Mouse (Mus musculus): ENCODE data around the gene Arnt2. TPM values are rescaled to one million over a fixed set of nuclear protein-coding genes. Genes with fewer than 3 reads are reported as not detected.

Gene Arnt2
- polyA plus RNA-seq, 1 experiment from 2014 or later = 40.9 TPM

DNA sequence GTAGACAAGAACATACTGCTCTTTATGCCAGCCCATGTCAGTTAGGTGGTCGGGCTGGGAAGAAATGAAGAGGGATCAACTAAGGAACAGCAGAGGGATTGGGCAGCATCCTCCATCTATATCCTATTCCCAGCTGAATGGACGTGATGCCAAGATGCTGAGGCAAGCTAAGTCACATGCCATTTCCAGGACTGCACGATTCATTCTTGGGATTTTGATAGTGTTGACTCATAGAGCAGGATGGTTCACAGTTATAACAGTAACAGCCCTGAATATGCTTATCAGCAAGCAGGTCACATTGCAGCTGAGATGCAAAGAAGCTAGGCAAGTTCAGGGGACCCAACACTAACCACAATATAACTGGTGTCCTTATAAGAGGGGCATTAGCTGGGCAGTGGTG, 76.0 kb downstream of the Arnt2 start:
- Histone ChIP-seq H3K4me1 (replicated peaks; ENCODE audit: control insufficient read depth, insufficient read depth, low read length) (peaks cover 2% of the 10 kb centered on the region; the same call in 1 of the 2 replicates), H3K27me3 (ENCODE audit: control insufficient read depth, insufficient read depth, low read length) (no peaks in the 10 kb centered on the region), H3K36me3 (ENCODE audit: control insufficient read depth, insufficient read depth, low read length) (no peaks in the 10 kb centered on the region), H3K9me3 (ENCODE audit: control insufficient read depth, low read length) (no peaks in the 10 kb centered on the region), H3K4me3 (ENCODE audit: low read depth, low read length) (no peak overlapping the region), H3K27ac (ENCODE audit: low read depth, low read length) (no peak overlapping the region), H3K4me2 (ENCODE audit: low read depth, low read length, severe bottlenecking) (no peak overlapping the region), H3K9ac (ENCODE audit: low read length) (no peak overlapping the region)
- peak; percentile 5 for DNase-seq (ENCODE audit: low spot score)
- ATAC-seq (replicated peaks; ENCODE audit: low FRiP score) = no peak
- WGBS = 90% methylated on average over 3 of the region's 3 CpGs

GRCm38 (mm10) chr7:84332295-84333168, 77.4 kb downstream of the Arnt2 start:
- H3K9ac ChIP-seq (ENCODE audit: low read length) = no peak overlapping the region
- no peak overlapping the region for H3K4me3 ChIP-seq (ENCODE audit: low read depth, low read length)
- H3K9me3 ChIP-seq (ENCODE audit: control insufficient read depth, low read length) = no peaks in the 10 kb centered on the region
- no peaks in the 10 kb centered on the region for H3K36me3 ChIP-seq (ENCODE audit: control insufficient read depth, insufficient read depth, low read length)
- no peaks in the 10 kb centered on the region for H3K27me3 ChIP-seq (ENCODE audit: control insufficient read depth, insufficient read depth, low read length)
- H3K4me1 ChIP-seq (replicated peaks; ENCODE audit: control insufficient read depth, insufficient read depth, low read length) = peaks cover 9% of the 10 kb centered on the region; the same call in 1 of the 2 replicates
- no peak overlapping the region for H3K4me2 ChIP-seq (ENCODE audit: low read depth, low read length, severe bottlenecking)
- ATAC-seq (replicated peaks; ENCODE audit: low FRiP score) (no peak), DNase-seq (ENCODE audit: low spot score) (peak; percentile 35)
- no peak overlapping the region for H3K27ac ChIP-seq (ENCODE audit: low read depth, low read length)
- 63% methylated on average over 11 of the region's 11 CpGs for WGBS

- WGBS = 24% methylated on average over 1 of the region's 1 CpGs
- Histone ChIP-seq H3K4me1 (replicated peaks; ENCODE audit: control insufficient read depth, insufficient read depth, low read length) (peaks cover 9% of the 10 kb centered on the region; the same call in 1 of the 2 replicates), H3K27me3 (ENCODE audit: control insufficient read depth, insufficient read depth, low read length) (no peaks in the 10 kb centered on the region), H3K4me3 (ENCODE audit: low read depth, low read length) (no peak overlapping the region), H3K4me2 (ENCODE audit: low read depth, low read length, severe bottlenecking) (no peak overlapping the region), H3K36me3 (ENCODE audit: control insufficient read depth, insufficient read depth, low read length) (no peaks in the 10 kb centered on the region), H3K9ac (ENCODE audit: low read length) (no peak overlapping the region), H3K9me3 (ENCODE audit: control insufficient read depth, low read length) (no peaks in the 10 kb centered on the region), H3K27ac (ENCODE audit: low read depth, low read length) (peak overlapping the region; percentile 31; the same call in 1 of the 2 replicates)
- ATAC-seq (replicated peaks; ENCODE audit: low FRiP score) = peak; percentile 59
- DNase-seq (ENCODE audit: low spot score) = peak; percentile 44
Observed at GRCm38 (mm10) chr7:84329174-84329583, 80.8 kb downstream of the Arnt2 start.

DNA sequence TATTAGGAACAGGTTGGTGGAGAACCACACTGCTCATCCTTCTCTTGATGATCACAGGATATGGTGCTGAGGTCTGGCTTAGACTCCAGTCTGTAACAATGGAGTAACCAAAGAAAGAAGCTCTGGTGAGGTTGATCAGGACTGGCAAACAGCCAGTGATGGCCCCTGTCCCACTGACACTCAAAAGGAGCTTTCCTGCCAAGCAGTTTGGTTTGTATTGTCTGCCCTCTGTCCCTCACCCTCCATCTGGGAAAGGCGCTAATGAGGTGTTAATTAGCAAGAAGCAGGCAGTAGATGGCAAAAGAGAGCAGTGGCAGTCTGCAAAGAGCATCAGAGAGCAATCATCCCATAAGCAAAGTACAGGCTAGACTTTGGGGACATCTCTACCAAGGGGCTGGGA, 81.2 kb downstream of the Arnt2 start:
- no peaks in the 10 kb centered on the region for H3K27me3 ChIP-seq (ENCODE audit: control insufficient read depth, insufficient read depth, low read length)
- H3K27ac ChIP-seq (ENCODE audit: low read depth, low read length) = no peak overlapping the region
- ATAC-seq (replicated peaks; ENCODE audit: low FRiP score) (peak; percentile 70), DNase-seq (ENCODE audit: low spot score) (peak; percentile 58)
- H3K9me3 ChIP-seq (ENCODE audit: control insufficient read depth, low read length) = no peaks in the 10 kb centered on the region
- no peak overlapping the region for H3K4me3 ChIP-seq (ENCODE audit: low read depth, low read length)
- WGBS = 31% methylated on average over 1 of the region's 1 CpGs
- H3K36me3 ChIP-seq (ENCODE audit: control insufficient read depth, insufficient read depth, low read length) = no peaks in the 10 kb centered on the region
- H3K4me1 ChIP-seq (replicated peaks; ENCODE audit: control insufficient read depth, insufficient read depth, low read length) = peaks cover 9% of the 10 kb centered on the region; the same call in 1 of the 2 replicates
- H3K4me2 ChIP-seq (ENCODE audit: low read depth, low read length, severe bottlenecking) = no peak overlapping the region
- no peak overlapping the region for H3K9ac ChIP-seq (ENCODE audit: low read length)

GRCm38 (mm10) chr7:84325570-84326328, 84.2 kb downstream of the Arnt2 start:
- no peak overlapping the region for H3K27ac ChIP-seq (ENCODE audit: low read depth, low read length)
- no peak overlapping the region for H3K9ac ChIP-seq (ENCODE audit: low read length)
- no peaks in the 10 kb centered on the region for H3K9me3 ChIP-seq (ENCODE audit: control insufficient read depth, low read length)
- no peak overlapping the region for H3K4me2 ChIP-seq (ENCODE audit: low read depth, low read length, severe bottlenecking)
- no peaks in the 10 kb centered on the region; the same call in 1 of the 2 replicates for H3K36me3 ChIP-seq (ENCODE audit: control insufficient read depth, insufficient read depth, low read length)
- ATAC-seq (replicated peaks; ENCODE audit: low FRiP score) (no peak), DNase-seq (ENCODE audit: low spot score) (no peak)
- no peaks in the 10 kb centered on the region for H3K27me3 ChIP-seq (ENCODE audit: control insufficient read depth, insufficient read depth, low read length)
- 77% methylated on average over 2 of the region's 2 CpGs for WGBS
- H3K4me3 ChIP-seq (ENCODE audit: low read depth, low read length) = no peak overlapping the region
- H3K4me1 ChIP-seq (replicated peaks; ENCODE audit: control insufficient read depth, insufficient read depth, low read length) = peaks cover 7% of the 10 kb centered on the region; the same call in 1 of the 2 replicates

DNA sequence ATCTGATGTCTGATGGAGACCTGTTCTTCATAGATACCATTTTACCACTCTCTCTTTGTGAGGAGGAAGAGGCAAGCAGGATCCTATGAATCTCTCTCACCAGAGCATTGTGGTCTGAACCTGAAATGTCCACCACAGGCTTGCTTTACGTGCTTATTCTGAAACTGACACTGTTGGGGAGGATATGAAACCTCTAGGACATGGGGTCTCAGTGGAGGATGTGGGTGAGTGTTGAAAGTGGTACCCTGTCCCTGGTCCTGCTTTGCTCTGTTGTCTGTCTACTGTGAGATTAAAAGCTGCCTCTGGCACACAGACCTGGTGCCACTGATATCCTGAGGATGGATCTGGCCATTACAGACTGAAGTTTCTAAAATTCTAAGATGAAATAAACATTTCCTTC, 88.4 kb downstream of the Arnt2 start:
- Histone ChIP-seq H3K4me3 (ENCODE audit: low read depth, low read length) (no peak overlapping the region), H3K9me3 (ENCODE audit: control insufficient read depth, low read length) (no peaks in the 10 kb centered on the region), H3K27me3 (ENCODE audit: control insufficient read depth, insufficient read depth, low read length) (no peaks in the 10 kb centered on the region), H3K9ac (ENCODE audit: low read length) (no peak overlapping the region), H3K27ac (ENCODE audit: low read depth, low read length) (no peak overlapping the region), H3K4me1 (replicated peaks; ENCODE audit: control insufficient read depth, insufficient read depth, low read length) (no peaks in the 10 kb centered on the region; the same call in 1 of the 2 replicates), H3K4me2 (ENCODE audit: low read depth, low read length, severe bottlenecking) (no peak overlapping the region), H3K36me3 (ENCODE audit: control insufficient read depth, insufficient read depth, low read length) (no peaks in the 10 kb centered on the region; the same call in 1 of the 2 replicates)
- DNase-seq (ENCODE audit: low spot score) = no peak
- ATAC-seq (replicated peaks; ENCODE audit: low FRiP score) = no peak
- WGBS = 94% methylated on average over 1 of the region's 1 CpGs

DNA sequence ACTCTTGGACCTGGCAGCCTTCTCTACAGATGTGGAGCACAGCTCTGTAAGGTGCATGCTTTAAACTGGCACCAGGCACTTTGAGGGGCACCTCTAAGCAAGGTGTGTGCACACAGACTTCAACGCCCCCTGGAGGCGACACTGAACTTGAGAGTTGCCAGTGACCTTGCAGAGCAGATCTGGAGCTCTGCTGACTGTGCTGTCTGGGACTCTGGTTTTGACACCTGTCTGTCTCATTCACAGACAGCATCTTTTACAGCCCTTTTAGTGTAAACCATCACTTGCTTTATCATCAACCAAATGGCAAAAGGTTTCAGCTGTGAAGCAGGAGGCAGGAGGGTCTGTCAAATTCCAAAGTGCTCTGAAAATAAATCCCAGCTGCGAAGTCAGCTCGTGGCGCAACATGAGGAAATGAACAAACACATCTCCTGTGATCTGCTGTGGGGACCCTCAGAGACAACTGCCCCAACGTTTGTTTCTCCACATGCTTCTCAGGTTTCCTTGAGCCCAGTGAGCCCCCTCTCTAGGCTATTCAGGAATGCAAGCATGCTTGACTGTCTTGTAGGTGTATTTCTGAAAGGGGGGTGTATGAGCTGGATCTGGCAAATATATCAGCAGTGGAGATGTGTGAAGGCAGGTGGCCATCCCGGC, 94.5 kb downstream of the Arnt2 start:
- DNase-seq (ENCODE audit: low spot score) = no peak
- no peak for ATAC-seq (replicated peaks; ENCODE audit: low FRiP score)
- WGBS = 75% methylated on average over 7 of the region's 7 CpGs

GRCm38 (mm10) chr7:84314742-84315141, 95.2 kb downstream of the Arnt2 start:
- WGBS = 95% methylated on average over 2 of the region's 2 CpGs
- Histone ChIP-seq H3K4me3 (ENCODE audit: low read depth, low read length) (no peak overlapping the region), H3K27ac (ENCODE audit: low read depth, low read length) (no peak overlapping the region), H3K4me1 (replicated peaks; ENCODE audit: control insufficient read depth, insufficient read depth, low read length) (no peaks in the 10 kb centered on the region; the same call in 1 of the 2 replicates), H3K9ac (ENCODE audit: low read length) (no peak overlapping the region), H3K36me3 (ENCODE audit: control insufficient read depth, insufficient read depth, low read length) (no peaks in the 10 kb centered on the region), H3K27me3 (ENCODE audit: control insufficient read depth, insufficient read depth, low read length) (no peaks in the 10 kb centered on the region), H3K9me3 (ENCODE audit: control insufficient read depth, low read length) (no peaks in the 10 kb centered on the region), H3K4me2 (ENCODE audit: low read depth, low read length, severe bottlenecking) (no peak overlapping the region)
- no peak for DNase-seq (ENCODE audit: low spot score)
- ATAC-seq (replicated peaks; ENCODE audit: low FRiP score) = no peak

More for the DNA sequence above, 94.5 kb downstream of the Arnt2 start:
- Histone ChIP-seq H3K9me3 (ENCODE audit: control insufficient read depth, low read length) (no peaks in the 10 kb centered on the region), H3K27ac (ENCODE audit: low read depth, low read length) (no peak overlapping the region), H3K4me2 (ENCODE audit: low read depth, low read length, severe bottlenecking) (no peak overlapping the region), H3K36me3 (ENCODE audit: control insufficient read depth, insufficient read depth, low read length) (no peaks in the 10 kb centered on the region), H3K4me1 (replicated peaks; ENCODE audit: control insufficient read depth, insufficient read depth, low read length) (no peaks in the 10 kb centered on the region; the same call in 1 of the 2 replicates), H3K9ac (ENCODE audit: low read length) (no peak overlapping the region), H3K27me3 (ENCODE audit: control insufficient read depth, insufficient read depth, low read length) (no peaks in the 10 kb centered on the region), H3K4me3 (ENCODE audit: low read depth, low read length) (no peak overlapping the region)
